Mouse (Mus musculus): ENCODE measurements at regions not wholly inside any gene's neighbourhood (a gene's known extent, or its start where the extent isn't known, plus 50 kb on each side); places are given as distances from the start of the nearest gene placed in this dataset.

GRCm38 (mm10) chr14:66558393-66558792 lies 549.4 kb upstream of the Gulo start:
- Histone ChIP-seq H3K27ac (no peak overlapping the region), H3K27me3 (ENCODE audit: control insufficient read depth, insufficient read depth, low read length) (no peaks in the 10 kb centered on the region), H3K9ac (ENCODE audit: low read depth, low read length) (no peak overlapping the region), H3K36me3 (ENCODE audit: control insufficient read depth, insufficient read depth, low read length) (no peaks in the 10 kb centered on the region), H3K4me3 (no peak overlapping the region), H3K4me1 (ENCODE audit: control insufficient read depth, insufficient read depth, low read length) (no peaks in the 10 kb centered on the region), H3K79me2 (replicated peaks; ENCODE audit: control insufficient read depth, insufficient read depth, low read length) (no peaks in the 10 kb centered on the region)
- 79% methylated on average over 5 of the region's 5 CpGs for WGBS
- TF ChIP-seq POLR2A (IDR thresholded peaks at IDR 0.05; ENCODE audit: insufficient read depth, low read depth, low read length) (no peak), EP300 (IDR thresholded peaks at IDR 0.05; ENCODE audit: insufficient read depth, low read depth, low read length) (no peak), CTCF (IDR thresholded peaks at IDR 0.05) (no peak)
- intact Hi-C loops (cut with DNase I) = no loop called here
- DNase-seq = no peak

DNA sequence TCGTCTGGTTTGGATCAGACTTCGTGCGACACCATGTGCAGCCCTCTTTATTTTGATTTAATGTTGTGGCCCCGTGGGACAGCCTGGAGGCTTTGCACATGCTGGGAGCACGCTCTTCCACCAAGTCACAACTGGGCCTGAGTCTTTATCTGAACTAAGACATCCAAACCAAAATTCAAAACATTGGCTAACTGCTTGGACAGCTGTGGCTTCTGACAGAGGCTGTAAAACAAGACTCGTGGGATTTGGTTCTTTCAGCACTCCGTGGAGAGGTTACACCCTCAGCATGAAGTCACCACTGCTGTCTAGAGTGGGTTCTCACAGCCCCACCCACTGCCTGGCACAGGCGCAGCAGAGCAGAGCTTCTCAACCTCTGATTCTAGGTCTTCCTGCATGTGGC lies 548.6 kb upstream of the Gulo start:
- H3K27me3 ChIP-seq (ENCODE audit: control insufficient read depth, insufficient read depth, low read length) = no peaks in the 10 kb centered on the region
- no peak overlapping the region for H3K27ac ChIP-seq
- WGBS = 56% methylated on average over 8 of the region's 8 CpGs
- H3K79me2 ChIP-seq (replicated peaks; ENCODE audit: control insufficient read depth, insufficient read depth, low read length) = no peaks in the 10 kb centered on the region
- H3K9ac ChIP-seq (ENCODE audit: low read depth, low read length) = no peak overlapping the region
- H3K4me3 ChIP-seq = no peak overlapping the region
- H3K4me1 ChIP-seq (ENCODE audit: control insufficient read depth, insufficient read depth, low read length) = no peaks in the 10 kb centered on the region
- intact Hi-C loops (cut with DNase I) = no loop called here
- TF ChIP-seq EP300 (IDR thresholded peaks at IDR 0.05; ENCODE audit: insufficient read depth, low read depth, low read length) (peak; percentile 59; the same call in 1 of the 2 replicates), CTCF (IDR thresholded peaks at IDR 0.05) (no peak)
- no peaks in the 10 kb centered on the region for H3K36me3 ChIP-seq (ENCODE audit: control insufficient read depth, insufficient read depth, low read length)
- peak; percentile 62 to 70 for DNase-seq

DNA sequence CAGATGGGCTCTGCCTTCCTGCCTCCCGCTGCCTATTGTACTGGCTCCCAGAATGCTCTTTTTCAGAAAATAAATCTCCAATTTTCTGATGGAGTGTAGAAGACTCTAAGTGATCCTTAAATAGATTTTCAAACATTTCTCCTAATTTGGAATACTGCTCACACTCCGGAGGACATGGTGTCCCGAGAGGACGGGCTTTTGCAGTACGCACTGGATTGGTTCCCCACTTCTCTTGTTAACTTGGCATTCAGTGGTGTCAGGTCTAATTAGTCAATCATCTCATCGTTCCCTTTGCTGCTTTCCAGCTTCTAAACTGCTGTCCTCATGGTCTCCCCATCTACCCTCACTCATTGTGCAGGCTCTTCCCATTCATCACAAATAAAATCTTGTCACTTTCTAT lies 529.5 kb upstream of the Gulo start:
- no peak overlapping the region for H3K4me3 ChIP-seq
- TF ChIP-seq CTCF (IDR thresholded peaks at IDR 0.05) = no peak
- no peak for TF ChIP-seq POLR2A (IDR thresholded peaks at IDR 0.05; ENCODE audit: insufficient read depth, low read depth, low read length)
- no peak for TF ChIP-seq EP300 (IDR thresholded peaks at IDR 0.05; ENCODE audit: insufficient read depth, low read depth, low read length)
- 76% methylated on average over 6 of the region's 6 CpGs for WGBS
- H3K27ac ChIP-seq = no peak overlapping the region
- intact Hi-C loops (cut with DNase I) = no loop called here
- no peaks in the 10 kb centered on the region for H3K79me2 ChIP-seq (replicated peaks; ENCODE audit: control insufficient read depth, insufficient read depth, low read length)
- H3K9ac ChIP-seq (ENCODE audit: low read depth, low read length) = no peak overlapping the region
- no peaks in the 10 kb centered on the region for H3K36me3 ChIP-seq (ENCODE audit: control insufficient read depth, insufficient read depth, low read length)
- no peaks in the 10 kb centered on the region for H3K4me1 ChIP-seq (ENCODE audit: control insufficient read depth, insufficient read depth, low read length)
- no peaks in the 10 kb centered on the region for H3K27me3 ChIP-seq (ENCODE audit: control insufficient read depth, insufficient read depth, low read length)
- no peak for DNase-seq

DNA sequence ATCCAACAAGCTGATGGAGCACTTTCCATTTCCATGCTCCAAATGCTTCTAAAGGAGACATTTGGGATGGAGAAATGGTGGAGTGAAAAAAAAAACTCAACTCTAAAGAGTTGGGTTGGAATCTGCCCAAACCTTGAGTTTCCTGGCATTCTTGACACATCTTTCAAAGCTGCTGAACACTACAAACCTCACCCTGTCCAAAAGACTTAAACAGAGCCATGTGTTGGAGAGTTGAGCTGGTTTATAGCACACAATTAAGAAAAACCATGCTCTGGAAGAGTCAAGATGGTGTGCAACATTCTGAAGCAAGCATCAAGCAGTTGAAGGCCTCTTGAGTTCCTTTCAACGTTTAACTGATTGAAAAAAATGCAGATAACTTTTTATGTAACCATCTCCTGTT lies 525.7 kb upstream of the Gulo start:
- intact Hi-C loops (cut with DNase I) = no loop called here
- no peak overlapping the region for H3K4me3 ChIP-seq
- H3K79me2 ChIP-seq (replicated peaks; ENCODE audit: control insufficient read depth, insufficient read depth, low read length) = no peaks in the 10 kb centered on the region
- H3K4me1 ChIP-seq (ENCODE audit: control insufficient read depth, insufficient read depth, low read length) = no peaks in the 10 kb centered on the region
- 39% methylated on average over 1 of the region's 1 CpGs for WGBS
- H3K9ac ChIP-seq (ENCODE audit: low read depth, low read length) = no peak overlapping the region
- no peak for TF ChIP-seq POLR2A (IDR thresholded peaks at IDR 0.05; ENCODE audit: insufficient read depth, low read depth, low read length)
- TF ChIP-seq CTCF (IDR thresholded peaks at IDR 0.05) = no peak
- TF ChIP-seq EP300 (IDR thresholded peaks at IDR 0.05; ENCODE audit: insufficient read depth, low read depth, low read length) = no peak
- no peak overlapping the region for H3K27ac ChIP-seq
- no peak for DNase-seq
- no peaks in the 10 kb centered on the region for H3K36me3 ChIP-seq (ENCODE audit: control insufficient read depth, insufficient read depth, low read length)
- H3K27me3 ChIP-seq (ENCODE audit: control insufficient read depth, insufficient read depth, low read length) = no peaks in the 10 kb centered on the region

DNA sequence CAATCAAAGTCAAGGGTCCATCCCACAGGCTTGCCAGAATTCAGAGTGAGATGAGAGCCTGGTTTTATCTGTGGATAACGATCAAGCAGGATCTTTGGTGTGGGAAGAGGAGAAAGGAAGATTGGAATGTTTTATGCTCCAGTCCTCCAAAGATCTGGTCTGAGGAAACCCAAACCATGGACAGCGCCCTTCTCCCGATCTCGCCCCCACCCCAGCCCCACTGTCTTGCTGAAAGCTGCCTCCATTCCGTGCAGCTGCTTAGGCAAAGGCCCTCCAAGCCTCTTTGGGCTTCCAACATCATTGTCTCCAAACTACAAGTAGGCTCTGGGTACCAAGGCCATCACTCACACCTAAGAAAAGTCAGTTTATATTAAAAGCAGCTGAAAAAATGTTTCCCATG lies 519.1 kb upstream of the Gulo start:
- intact Hi-C loops (cut with DNase I) = no loop called here
- 25% methylated on average over 5 of the region's 5 CpGs for WGBS

DNA sequence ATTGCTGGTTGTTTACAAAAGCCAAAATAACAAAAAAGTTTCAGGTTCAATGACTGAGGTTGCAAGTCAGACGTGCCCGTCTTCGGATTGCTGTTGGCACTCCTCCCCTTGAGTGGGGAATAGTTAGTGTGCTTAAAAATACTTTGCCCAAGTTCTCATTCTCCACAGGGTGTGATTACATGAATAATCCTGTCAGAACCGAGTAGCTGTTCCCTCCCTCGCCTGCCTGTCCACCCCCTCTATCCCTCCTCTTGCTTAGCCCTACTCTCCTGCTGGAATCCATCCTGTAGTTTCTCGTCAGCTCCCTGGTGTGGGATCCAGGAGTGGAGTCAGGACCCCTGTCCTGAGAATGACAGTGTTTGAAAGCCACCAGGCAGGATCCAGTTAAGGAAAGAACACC lies 518.1 kb upstream of the Gulo start:
- Histone ChIP-seq H3K36me3 (ENCODE audit: control insufficient read depth, insufficient read depth, low read length) (no peaks in the 10 kb centered on the region), H3K4me3 (no peak overlapping the region), H3K27me3 (ENCODE audit: control insufficient read depth, insufficient read depth, low read length) (no peaks in the 10 kb centered on the region), H3K79me2 (replicated peaks; ENCODE audit: control insufficient read depth, insufficient read depth, low read length) (no peaks in the 10 kb centered on the region), H3K9ac (ENCODE audit: low read depth, low read length) (no peak overlapping the region), H3K27ac (no peak overlapping the region), H3K4me1 (ENCODE audit: control insufficient read depth, insufficient read depth, low read length) (peaks cover 1% of the 10 kb centered on the region; the same call in 1 of the 2 replicates)
- no peak for DNase-seq
- TF ChIP-seq EP300 (IDR thresholded peaks at IDR 0.05; ENCODE audit: insufficient read depth, low read depth, low read length) (no peak), POLR2A (IDR thresholded peaks at IDR 0.05; ENCODE audit: insufficient read depth, low read depth, low read length) (no peak), CTCF (IDR thresholded peaks at IDR 0.05) (no peak)
- intact Hi-C loops (cut with DNase I) = no loop called here
- WGBS = 67% methylated on average over 6 of the region's 6 CpGs

More for the DNA sequence above, 519.1 kb upstream of the Gulo start:
- Histone ChIP-seq H3K27ac (no peak overlapping the region), H3K79me2 (replicated peaks; ENCODE audit: control insufficient read depth, insufficient read depth, low read length) (no peaks in the 10 kb centered on the region), H3K9ac (ENCODE audit: low read depth, low read length) (no peak overlapping the region), H3K36me3 (ENCODE audit: control insufficient read depth, insufficient read depth, low read length) (no peaks in the 10 kb centered on the region), H3K4me1 (ENCODE audit: control insufficient read depth, insufficient read depth, low read length) (no peaks in the 10 kb centered on the region), H3K4me3 (no peak overlapping the region), H3K27me3 (ENCODE audit: control insufficient read depth, insufficient read depth, low read length) (no peaks in the 10 kb centered on the region)
- TF ChIP-seq CTCF (IDR thresholded peaks at IDR 0.05) (no peak), POLR2A (IDR thresholded peaks at IDR 0.05; ENCODE audit: insufficient read depth, low read depth, low read length) (no peak), EP300 (IDR thresholded peaks at IDR 0.05; ENCODE audit: insufficient read depth, low read depth, low read length) (no peak)
- no peak for DNase-seq
